Mouse (Mus musculus): Measurements from ENCODE around the gene Slc5a5. TPM values are rescaled to one million over a fixed set of nuclear protein-coding genes. Genes with fewer than 3 reads are reported as not detected.

Gene Slc5a5
- polyA plus RNA-seq, 1 experiment from 2014 or later = 0.44 TPM

DNA sequence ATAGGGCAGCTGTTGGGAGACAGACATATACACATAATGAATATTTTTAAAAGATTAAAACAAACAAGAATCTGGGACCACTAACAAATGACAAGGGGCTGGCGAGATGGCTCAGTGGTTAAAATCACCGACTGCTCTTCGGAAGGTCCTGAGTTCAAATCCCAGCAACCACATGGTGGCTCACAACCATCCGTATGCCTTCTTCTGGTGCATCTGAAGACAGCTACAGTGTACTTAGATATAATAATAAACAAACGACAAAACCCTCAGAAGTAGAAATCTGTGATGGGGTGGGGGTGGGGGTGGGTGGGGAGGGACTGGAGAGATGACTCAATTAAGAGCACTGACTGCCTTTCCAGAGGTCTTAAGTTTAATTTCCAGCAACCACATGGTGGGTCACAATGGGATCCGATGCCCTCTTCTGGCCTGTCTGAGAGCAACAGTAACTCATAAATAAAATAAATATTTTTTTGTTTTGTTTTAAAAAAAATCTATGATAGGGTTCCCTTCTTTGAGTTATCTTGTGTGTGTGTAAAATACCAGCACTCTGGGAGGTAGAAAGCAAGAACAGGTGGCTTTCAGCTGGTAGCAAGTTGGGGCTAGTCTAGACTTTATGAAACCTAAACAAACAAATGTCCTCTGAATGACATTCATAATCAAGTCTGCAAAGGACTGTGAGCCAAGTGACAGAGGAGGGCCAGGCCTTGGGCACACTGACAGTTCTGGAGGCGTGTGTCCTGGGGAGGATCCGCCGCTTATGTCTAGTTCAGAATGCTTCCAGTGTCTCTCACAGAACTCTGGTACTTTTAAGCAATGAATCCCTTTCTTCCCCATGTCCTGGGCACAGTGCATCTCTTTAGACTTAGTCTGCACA, 27.7 kb upstream of the Slc5a5 start:
- no peak overlapping the region for H3K9ac ChIP-seq
- no peak overlapping the region for H3K27ac ChIP-seq
- no peak overlapping the region for H3K4me3 ChIP-seq
- H3K27me3 ChIP-seq = no peaks in the 10 kb centered on the region
- H3K4me1 ChIP-seq = no peaks in the 10 kb centered on the region
- H3K9me3 ChIP-seq = no peaks in the 10 kb centered on the region
- peaks cover 68% of the 10 kb centered on the region for H3K36me3 ChIP-seq
- ATAC-seq (ENCODE audit: insufficient number of reproducible peaks, low FRiP score, low TSS enrichment, low read depth) = no peak
- no peak overlapping the region for H3K4me2 ChIP-seq
- WGBS = 89% methylated on average over 9 of the region's 9 CpGs

DNA sequence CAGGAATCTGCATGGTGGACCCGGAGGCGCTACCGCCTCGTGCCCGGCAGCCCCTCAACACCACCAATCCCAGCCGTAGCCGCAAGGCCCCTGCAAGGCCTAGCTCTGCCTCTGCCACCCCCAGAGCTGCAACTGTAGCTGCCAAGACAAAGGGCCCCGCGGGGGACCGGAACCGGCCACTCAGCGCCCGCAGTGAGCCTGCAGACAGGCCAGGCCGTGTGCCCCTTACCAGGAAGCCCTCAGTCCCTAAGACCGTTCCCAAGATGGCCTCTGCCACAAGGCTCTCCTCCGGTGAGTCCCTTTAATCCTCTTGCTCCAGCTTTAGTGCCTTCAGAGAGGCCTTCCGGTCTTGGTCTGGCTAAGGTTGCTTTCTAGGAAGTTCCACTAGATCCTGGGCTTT, 22.1 kb upstream of the Slc5a5 start:
- Histone ChIP-seq H3K27me3 (no peaks in the 10 kb centered on the region), H3K36me3 (peaks cover 88% of the 10 kb centered on the region), H3K27ac (no peak overlapping the region), H3K9me3 (no peaks in the 10 kb centered on the region), H3K4me2 (no peak overlapping the region), H3K9ac (no peak overlapping the region), H3K4me1 (no peaks in the 10 kb centered on the region), H3K4me3 (no peak overlapping the region)
- WGBS = 93% methylated on average over 17 of the region's 17 CpGs
- ATAC-seq (ENCODE audit: insufficient number of reproducible peaks, low FRiP score, low TSS enrichment, low read depth) = no peak

DNA sequence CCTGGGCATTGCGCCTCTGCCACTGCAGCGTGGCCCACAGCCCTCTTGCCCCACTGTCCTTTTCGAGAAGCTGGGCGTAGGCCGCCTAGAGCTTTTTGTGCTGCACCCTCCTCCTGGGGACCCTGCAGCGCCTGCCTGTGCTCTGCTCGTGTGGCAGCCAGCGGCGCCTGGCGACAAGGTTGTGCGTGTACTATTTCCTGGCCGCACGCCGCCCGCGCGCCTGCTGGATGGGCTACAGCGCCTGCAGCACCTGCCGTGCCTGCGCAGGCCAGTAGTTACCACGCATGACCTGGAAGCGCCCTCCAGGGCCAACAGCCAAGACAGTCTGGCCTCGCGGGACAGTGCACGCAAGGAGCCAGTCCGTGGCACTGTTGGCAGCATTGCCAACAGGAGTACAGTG, 21.0 kb upstream of the Slc5a5 start:
- Histone ChIP-seq H3K9me3 (no peaks in the 10 kb centered on the region), H3K9ac (no peak overlapping the region), H3K27ac (no peak overlapping the region), H3K4me3 (no peak overlapping the region), H3K4me1 (no peaks in the 10 kb centered on the region), H3K27me3 (no peaks in the 10 kb centered on the region), H3K4me2 (no peak overlapping the region), H3K36me3 (peaks cover 76% of the 10 kb centered on the region)
- WGBS = 96% methylated on average over 26 of the region's 26 CpGs
- ATAC-seq (ENCODE audit: insufficient number of reproducible peaks, low FRiP score, low TSS enrichment, low read depth) = no peak

DNA sequence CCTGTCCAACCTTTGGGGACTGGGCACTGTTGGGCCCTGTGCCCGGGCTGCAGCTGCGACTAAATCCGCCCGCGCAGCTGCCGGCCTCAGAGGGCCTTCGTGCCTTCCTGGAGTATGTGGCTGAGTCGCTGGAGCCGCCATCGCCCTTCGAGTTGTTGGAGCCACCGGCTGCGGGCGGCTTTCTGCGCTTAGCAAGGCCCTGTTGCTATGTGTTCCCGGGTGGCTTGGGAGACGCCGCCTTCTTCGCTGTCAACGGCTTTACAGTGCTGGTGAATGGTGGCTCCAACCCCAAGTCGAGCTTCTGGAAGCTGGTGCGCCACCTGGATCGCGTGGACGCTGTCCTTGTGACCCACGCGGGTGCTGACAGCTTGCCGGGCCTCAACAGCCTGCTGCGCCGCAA, 20.4 kb upstream of the Slc5a5 start:
- H3K4me3 ChIP-seq = no peak overlapping the region
- 91% methylated on average over 30 of the region's 30 CpGs for WGBS
- H3K27me3 ChIP-seq = no peaks in the 10 kb centered on the region
- H3K9ac ChIP-seq = no peak overlapping the region
- no peak for ATAC-seq (ENCODE audit: insufficient number of reproducible peaks, low FRiP score, low TSS enrichment, low read depth)
- H3K4me2 ChIP-seq = no peak overlapping the region
- no peaks in the 10 kb centered on the region for H3K4me1 ChIP-seq
- no peaks in the 10 kb centered on the region for H3K9me3 ChIP-seq
- no peak overlapping the region for H3K27ac ChIP-seq
- H3K36me3 ChIP-seq = peaks cover 70% of the 10 kb centered on the region

DNA sequence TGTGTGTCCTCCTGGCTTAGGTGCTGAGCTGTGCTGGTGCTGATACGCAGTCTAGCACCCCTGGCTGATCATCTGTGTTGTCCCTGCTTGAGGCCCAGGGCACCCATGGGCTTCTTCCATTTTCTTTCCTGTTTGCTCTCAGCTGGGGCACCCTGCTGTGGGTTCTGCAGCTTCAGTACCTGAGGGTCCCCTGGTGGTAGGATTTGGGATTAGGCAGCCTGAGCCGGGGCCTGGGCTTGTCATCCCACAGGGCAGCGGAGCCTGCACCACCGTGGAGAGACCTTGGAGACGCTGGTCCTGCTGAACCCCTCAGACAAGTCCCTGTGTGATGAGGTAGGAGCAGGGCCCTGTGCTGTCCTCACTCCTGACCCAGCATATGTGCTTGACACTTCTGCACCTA, 19.0 kb upstream of the Slc5a5 start:
- 81% methylated on average over 5 of the region's 5 CpGs for WGBS
- no peak overlapping the region for H3K4me3 ChIP-seq
- H3K9ac ChIP-seq = no peak overlapping the region

DNA sequence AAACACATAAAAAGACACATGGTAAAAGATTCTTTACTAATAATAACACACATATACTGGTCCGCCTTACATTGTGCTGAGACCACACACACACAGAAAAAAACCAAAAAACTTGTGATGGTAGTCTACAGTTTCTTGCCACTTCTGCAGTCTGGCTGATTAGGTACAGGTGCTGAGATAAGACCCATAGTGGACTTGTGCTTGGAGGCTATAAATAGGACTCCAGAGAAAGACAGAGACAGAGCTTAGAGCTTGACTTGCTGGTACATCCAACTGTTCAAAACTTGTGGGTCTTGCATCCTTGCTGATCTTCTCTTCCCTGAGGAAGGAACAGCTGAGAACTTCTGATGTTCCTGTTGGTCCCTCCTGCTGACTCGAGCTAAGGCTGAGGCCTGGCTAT, 15.0 kb upstream of the Slc5a5 start:
- no peak overlapping the region for H3K9ac ChIP-seq
- H3K4me3 ChIP-seq = no peak overlapping the region
- no peaks in the 10 kb centered on the region for H3K9me3 ChIP-seq
- H3K4me2 ChIP-seq = no peak overlapping the region
- H3K36me3 ChIP-seq = peaks cover 17% of the 10 kb centered on the region
- peaks cover 5% of the 10 kb centered on the region for H3K27me3 ChIP-seq
- H3K4me1 ChIP-seq = peaks cover 17% of the 10 kb centered on the region
- no peak overlapping the region for H3K27ac ChIP-seq
- WGBS = 87% methylated on average over 2 of the region's 2 CpGs
- no peak for ATAC-seq (ENCODE audit: insufficient number of reproducible peaks, low FRiP score, low TSS enrichment, low read depth)

More for the DNA sequence above, 19.0 kb upstream of the Slc5a5 start:
- Histone ChIP-seq H3K9me3 (no peaks in the 10 kb centered on the region), H3K4me2 (no peak overlapping the region), H3K27me3 (no peaks in the 10 kb centered on the region), H3K4me1 (peaks cover 10% of the 10 kb centered on the region), H3K36me3 (peaks cover 58% of the 10 kb centered on the region), H3K27ac (no peak overlapping the region)
- ATAC-seq (ENCODE audit: insufficient number of reproducible peaks, low FRiP score, low TSS enrichment, low read depth) = peak; percentile 50; the same call in 1 of the 2 replicates

DNA sequence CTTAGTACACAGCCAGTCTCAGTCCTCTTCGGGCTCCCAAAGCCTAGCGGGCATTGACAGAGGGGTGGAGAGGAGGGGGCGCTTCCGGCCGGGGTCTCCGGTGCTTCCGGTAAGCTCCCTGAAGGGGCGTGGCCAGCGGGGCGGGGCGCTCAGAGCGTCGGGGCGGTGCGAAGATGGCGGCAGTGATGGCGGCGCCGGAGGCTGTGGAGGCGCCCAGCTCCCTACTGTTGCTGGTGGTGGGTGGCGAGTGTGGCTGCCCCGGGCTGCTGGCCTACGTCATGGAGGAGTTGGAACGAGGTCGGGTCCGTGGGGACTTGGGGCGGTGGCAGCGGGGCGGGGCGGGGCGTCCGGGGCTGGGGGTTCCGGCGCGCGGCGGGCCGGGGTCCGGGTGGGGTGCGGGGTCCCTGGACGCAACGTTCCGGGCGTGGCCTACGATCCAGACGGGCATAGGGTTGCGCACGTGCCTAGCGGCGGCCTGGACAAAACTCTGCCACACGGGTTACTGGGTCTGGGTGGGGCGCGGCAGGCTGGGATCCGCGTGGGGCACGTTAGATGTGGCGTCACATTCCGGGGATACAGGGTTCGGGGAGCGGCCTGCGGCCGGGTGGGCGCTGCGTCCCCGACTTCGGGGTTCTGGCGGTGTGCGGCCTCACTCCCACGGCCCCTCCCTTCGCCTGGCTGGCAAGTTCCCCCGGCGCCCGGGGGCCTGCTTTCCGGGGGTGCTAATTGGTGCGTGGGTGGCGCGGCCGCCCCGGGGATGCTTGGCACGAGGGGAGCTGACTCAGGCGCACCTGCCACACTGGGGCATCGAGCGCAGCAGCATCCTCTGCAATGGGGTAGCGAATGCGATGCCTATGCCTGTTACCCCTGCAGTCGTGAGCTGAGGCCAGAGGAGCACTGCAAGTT, 13.5 kb upstream of the Slc5a5 start, which contains the start of gene Map1s:
Gene Map1s (plus strand): TSS at position 102 of the 906 bp plus-strand sequence.
- ATAC-seq (ENCODE audit: insufficient number of reproducible peaks, low FRiP score, low TSS enrichment, low read depth) = peak; percentile 89
- H3K27me3 ChIP-seq = peaks cover 5% of the 10 kb centered on the region
- peaks cover 4% of the 10 kb centered on the region for H3K36me3 ChIP-seq
- no peaks in the 10 kb centered on the region for H3K9me3 ChIP-seq
- peak within 1 kb of the TSS; percentile 92 for H3K4me3 ChIP-seq
- peak within 1 kb of the TSS; percentile 83 for H3K9ac ChIP-seq
- peak within 1 kb of the TSS; percentile 80 for H3K4me2 ChIP-seq
- WGBS = under 1% methylated on average over 80 of the region's 86 CpGs
- peaks cover 17% of the 10 kb centered on the region for H3K4me1 ChIP-seq
- peak within 1 kb of the TSS; percentile 94 for H3K27ac ChIP-seq

DNA sequence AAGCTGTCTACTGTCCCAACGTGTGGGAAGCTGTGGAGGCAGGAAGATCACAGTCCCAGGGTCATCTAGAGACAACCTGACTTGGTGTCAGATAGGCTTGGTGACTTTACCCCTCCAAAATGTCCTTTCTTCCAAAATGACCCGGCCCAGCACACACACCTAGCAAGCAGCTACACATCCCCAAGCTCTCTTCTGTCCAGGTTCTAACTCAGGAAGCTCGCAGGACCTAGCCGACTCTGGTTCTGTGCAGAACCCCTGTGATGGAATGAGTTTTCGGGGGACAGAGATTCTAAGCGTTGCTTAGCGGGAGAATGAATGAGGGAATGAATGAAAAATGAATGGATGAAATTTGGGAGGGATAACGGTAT, 12.9 kb upstream of the Slc5a5 start:
- peak overlapping the region; percentile 94 for H3K27ac ChIP-seq
- H3K9ac ChIP-seq = peak overlapping the region; percentile 83
- WGBS = 16% methylated on average over 8 of the region's 8 CpGs
- H3K27me3 ChIP-seq = peaks cover 5% of the 10 kb centered on the region
- peaks cover 17% of the 10 kb centered on the region for H3K4me1 ChIP-seq
- ATAC-seq (ENCODE audit: insufficient number of reproducible peaks, low FRiP score, low TSS enrichment, low read depth) = no peak
- H3K9me3 ChIP-seq = no peaks in the 10 kb centered on the region
- H3K4me2 ChIP-seq = peak overlapping the region; percentile 80
- peak overlapping the region; percentile 92 for H3K4me3 ChIP-seq
- no peaks in the 10 kb centered on the region for H3K36me3 ChIP-seq

DNA sequence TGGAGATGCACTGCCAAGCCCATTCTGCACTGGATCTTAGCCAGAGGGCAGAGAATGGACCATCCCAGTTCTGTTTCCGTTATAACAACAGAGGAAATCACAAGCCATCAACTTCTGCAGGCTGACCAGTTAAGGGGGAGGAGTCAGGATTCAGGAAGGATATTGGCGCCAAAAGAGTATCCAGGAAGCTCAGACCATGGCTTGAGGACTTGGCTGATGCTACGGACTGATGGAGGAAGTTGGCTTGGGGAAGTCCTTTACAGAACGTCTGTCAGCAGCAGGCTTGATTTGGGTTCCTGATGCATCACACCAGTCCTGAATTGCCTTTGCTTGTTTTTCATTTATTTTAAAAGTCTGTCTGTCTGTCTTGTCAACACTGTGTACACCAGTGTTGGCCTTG, 12.0 kb upstream of the Slc5a5 start:
- peaks cover 17% of the 10 kb centered on the region for H3K4me1 ChIP-seq
- H3K9ac ChIP-seq = no peak overlapping the region
- no peak overlapping the region for H3K4me2 ChIP-seq
- H3K27me3 ChIP-seq = peaks cover 5% of the 10 kb centered on the region
- no peak overlapping the region for H3K27ac ChIP-seq
- 60% methylated on average over 4 of the region's 4 CpGs for WGBS
- H3K4me3 ChIP-seq = no peak overlapping the region
- no peaks in the 10 kb centered on the region for H3K36me3 ChIP-seq
- H3K9me3 ChIP-seq = no peaks in the 10 kb centered on the region
- ATAC-seq (ENCODE audit: insufficient number of reproducible peaks, low FRiP score, low TSS enrichment, low read depth) = no peak

DNA sequence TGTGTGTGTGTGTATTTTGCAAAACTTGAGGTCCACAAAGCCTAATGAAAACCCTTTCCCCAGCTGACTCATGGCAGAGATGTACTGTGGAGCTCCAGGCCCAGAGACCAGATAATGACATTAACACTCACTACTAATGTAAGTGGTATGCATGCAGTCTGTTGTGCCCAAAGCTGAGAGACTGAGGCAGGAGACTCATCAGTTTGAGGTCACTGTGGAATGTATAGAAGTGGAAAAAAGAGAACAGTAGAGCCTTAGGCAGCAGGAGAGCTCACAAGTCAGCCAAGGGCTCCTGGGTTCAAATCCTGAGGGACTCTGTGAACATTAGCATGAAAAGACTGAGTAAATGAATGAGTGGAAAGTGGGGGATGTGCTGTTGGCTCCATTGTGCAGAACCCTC, 11.0 kb upstream of the Slc5a5 start:
- no peak for ATAC-seq (ENCODE audit: insufficient number of reproducible peaks, low FRiP score, low TSS enrichment, low read depth)
- H3K4me1 ChIP-seq = peaks cover 19% of the 10 kb centered on the region
- H3K4me2 ChIP-seq = no peak overlapping the region
- H3K9ac ChIP-seq = no peak overlapping the region
- H3K4me3 ChIP-seq = no peak overlapping the region
- H3K9me3 ChIP-seq = no peaks in the 10 kb centered on the region
- no peaks in the 10 kb centered on the region for H3K36me3 ChIP-seq
- peaks cover 5% of the 10 kb centered on the region for H3K27me3 ChIP-seq
- H3K27ac ChIP-seq = no peak overlapping the region

DNA sequence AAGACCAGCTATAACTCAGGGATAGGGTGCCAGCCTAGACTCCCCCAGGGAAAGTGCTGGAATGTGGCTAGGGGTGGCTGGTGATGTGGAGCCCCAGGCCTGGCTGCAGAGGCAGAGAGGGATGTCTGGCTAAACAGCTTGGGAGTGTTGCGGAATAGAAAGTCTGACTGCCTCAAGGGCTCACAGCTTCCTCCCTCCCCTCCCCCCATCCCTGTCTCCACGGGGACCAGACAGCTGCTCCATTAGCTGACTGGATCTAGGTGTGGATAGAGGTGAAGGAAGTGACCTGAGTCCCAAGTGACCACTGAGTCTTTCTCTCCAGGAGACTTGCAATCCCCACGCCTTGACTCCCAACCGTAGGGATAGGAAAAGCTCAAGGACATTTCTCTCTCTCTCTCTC, 10.6 kb upstream of the Slc5a5 start:
- no peak for ATAC-seq (ENCODE audit: insufficient number of reproducible peaks, low FRiP score, low TSS enrichment, low read depth)

DNA sequence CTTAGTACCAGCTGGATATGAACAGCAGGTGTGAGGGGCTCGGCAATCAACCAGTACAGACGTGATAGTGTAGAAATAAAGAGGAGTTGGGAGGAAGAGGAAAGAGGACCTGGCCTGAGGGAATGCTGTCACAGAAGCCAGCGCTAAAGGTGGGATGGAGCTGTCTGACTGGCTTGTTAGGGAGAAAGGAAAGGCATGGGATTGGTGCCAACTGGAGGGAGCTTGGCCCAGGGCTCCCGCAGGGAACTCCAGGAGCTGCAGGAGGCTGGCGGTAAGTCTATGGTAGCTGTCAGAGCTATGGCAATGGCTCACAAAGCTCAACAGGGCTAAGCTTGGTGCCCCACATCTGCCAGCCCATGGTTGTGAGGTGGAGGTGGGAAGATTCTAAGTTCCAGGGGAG, 9.7 kb upstream of the Slc5a5 start:
- peaks cover 5% of the 10 kb centered on the region for H3K27me3 ChIP-seq
- 32% methylated on average over 5 of the region's 5 CpGs for WGBS
- no peaks in the 10 kb centered on the region for H3K9me3 ChIP-seq
- H3K4me2 ChIP-seq = no peak overlapping the region
- no peak overlapping the region for H3K4me3 ChIP-seq
- H3K4me1 ChIP-seq = peaks cover 21% of the 10 kb centered on the region
- no peak overlapping the region for H3K27ac ChIP-seq
- H3K36me3 ChIP-seq = no peaks in the 10 kb centered on the region
- no peak for ATAC-seq (ENCODE audit: insufficient number of reproducible peaks, low FRiP score, low TSS enrichment, low read depth)
- no peak overlapping the region for H3K9ac ChIP-seq

More for the DNA sequence above, 10.6 kb upstream of the Slc5a5 start:
- Histone ChIP-seq H3K4me1 (peaks cover 24% of the 10 kb centered on the region), H3K4me3 (no peak overlapping the region), H3K9ac (no peak overlapping the region), H3K27ac (no peak overlapping the region), H3K4me2 (no peak overlapping the region), H3K36me3 (no peaks in the 10 kb centered on the region), H3K9me3 (no peaks in the 10 kb centered on the region), H3K27me3 (peaks cover 5% of the 10 kb centered on the region)
- 32% methylated on average over 4 of the region's 4 CpGs for WGBS
